Mouse (Mus musculus): ENCODE data around the gene Cd4. TPM values are rescaled to one million over a fixed set of nuclear protein-coding genes. Genes with fewer than 3 reads are reported as not detected.
A peak's percentile ranks its signal among the peaks of the same experiment; 100 is the strongest.

Gene Cd4
- polyA plus RNA-seq, 1 experiment, result 4.3 TPM

DNA sequence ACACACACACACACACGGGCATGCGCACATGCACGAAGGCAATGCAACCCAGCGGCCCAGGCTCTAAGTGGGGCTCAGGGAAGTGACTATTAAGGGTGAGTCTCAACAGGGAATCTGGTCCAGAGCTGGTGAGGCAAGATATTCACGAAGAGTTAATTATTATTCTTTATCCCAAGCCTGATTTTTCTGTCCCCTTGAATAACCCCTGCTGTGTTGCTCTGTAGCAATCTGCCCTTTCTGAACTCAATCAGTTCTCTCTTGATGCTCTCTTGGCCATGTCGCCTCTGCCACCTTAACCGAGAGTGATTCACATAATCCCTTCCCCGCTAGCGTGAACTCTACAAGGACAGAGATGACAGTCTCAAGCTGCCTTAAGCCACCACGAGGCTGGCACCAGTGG lies 4.7 kb downstream of the Cd4 start:
- Histone ChIP-seq H3K4me1 (ENCODE audit: control insufficient read depth, insufficient read depth, low read length) (no peaks in the 10 kb centered on the region), H3K27ac (ENCODE audit: insufficient read depth, low read depth, low read length) (no peak overlapping the region), H3K36me3 (ENCODE audit: control insufficient read depth, insufficient read depth, low read length) (no peaks in the 10 kb centered on the region), H3K4me3 (ENCODE audit: insufficient read depth, low read depth, low read length) (no peak overlapping the region), H3K27me3 (replicated peaks; ENCODE audit: control insufficient read depth, insufficient read depth, low read length) (no peaks in the 10 kb centered on the region)
- no peak for TF ChIP-seq CTCF (conservative IDR thresholded peaks at IDR 0.05; ENCODE audit: insufficient read depth, insufficient read length, low read depth, low read length)
- peak; percentile 30 for DNase-seq
- 70% methylated on average over 10 of the region's 10 CpGs for WGBS

DNA sequence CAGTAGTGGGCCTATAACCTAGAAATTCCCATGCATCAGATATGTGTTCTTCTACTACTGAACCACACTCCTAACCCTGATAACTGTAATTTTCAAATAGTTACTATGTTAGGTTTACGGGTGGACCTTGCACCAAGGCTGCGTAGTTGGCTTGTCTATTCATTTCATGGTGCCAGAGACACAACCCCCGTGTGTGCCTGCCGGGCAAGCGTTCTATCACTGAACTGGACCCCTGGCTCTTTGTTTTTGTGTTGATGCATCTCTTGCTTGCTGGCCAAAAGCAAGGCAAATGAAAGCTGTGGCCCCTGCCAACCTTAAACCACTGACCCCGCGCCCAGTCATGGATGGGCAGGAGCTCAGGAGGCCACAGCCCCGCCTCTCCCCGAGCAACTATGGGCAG lies 6.2 kb downstream of the Cd4 start:
- H3K4me1 ChIP-seq (ENCODE audit: control insufficient read depth, insufficient read depth, low read length), result no peaks in the 10 kb centered on the region
- H3K36me3 ChIP-seq (ENCODE audit: control insufficient read depth, insufficient read depth, low read length), result no peaks in the 10 kb centered on the region
- peak; percentile 47 for DNase-seq
- H3K4me3 ChIP-seq (ENCODE audit: insufficient read depth, low read depth, low read length), result no peak overlapping the region
- WGBS, result 77% methylated on average over 9 of the region's 9 CpGs
- TF ChIP-seq CTCF (conservative IDR thresholded peaks at IDR 0.05; ENCODE audit: insufficient read depth, insufficient read length, low read depth, low read length) (no peak), POLR2A (IDR thresholded peaks at IDR 0.05; ENCODE audit: low read depth, low read length) (no peak)
- no peaks in the 10 kb centered on the region for H3K27me3 ChIP-seq (replicated peaks; ENCODE audit: control insufficient read depth, insufficient read depth, low read length)
- no peak overlapping the region for H3K27ac ChIP-seq (ENCODE audit: insufficient read depth, low read depth, low read length)

DNA sequence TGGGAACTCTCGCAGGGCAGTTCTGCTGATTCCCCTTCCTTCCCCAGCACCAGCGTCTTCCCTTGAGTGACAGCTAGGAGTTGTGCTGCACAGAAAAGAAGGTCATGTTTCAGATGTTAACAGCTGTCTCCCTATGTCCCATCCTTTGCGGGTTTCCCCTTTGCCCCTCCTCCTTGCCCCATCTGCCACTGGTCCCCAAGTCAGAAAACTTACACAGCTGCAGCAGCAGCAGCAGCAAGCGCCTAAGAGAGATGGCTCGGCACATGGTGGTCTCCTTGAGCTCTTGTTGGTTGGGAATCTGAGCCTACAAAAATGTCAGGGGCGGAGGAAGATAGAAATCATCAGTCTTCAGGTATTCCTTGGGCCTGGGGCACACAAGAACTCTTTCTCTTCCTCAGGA lies 8.6 kb downstream of the Cd4 start:
- no peaks in the 10 kb centered on the region for H3K27me3 ChIP-seq (replicated peaks; ENCODE audit: control insufficient read depth, insufficient read depth, low read length)
- TF ChIP-seq POLR2A (IDR thresholded peaks at IDR 0.05; ENCODE audit: low read depth, low read length) (no peak), CTCF (conservative IDR thresholded peaks at IDR 0.05; ENCODE audit: insufficient read depth, insufficient read length, low read depth, low read length) (no peak)
- 51% methylated on average over 6 of the region's 6 CpGs for WGBS
- no peak overlapping the region for H3K27ac ChIP-seq (ENCODE audit: insufficient read depth, low read depth, low read length)
- H3K4me3 ChIP-seq (ENCODE audit: insufficient read depth, low read depth, low read length), result no peak overlapping the region
- H3K4me1 ChIP-seq (ENCODE audit: control insufficient read depth, insufficient read depth, low read length), result no peaks in the 10 kb centered on the region
- DNase-seq, result no peak
- H3K36me3 ChIP-seq (ENCODE audit: control insufficient read depth, insufficient read depth, low read length), result no peaks in the 10 kb centered on the region

DNA sequence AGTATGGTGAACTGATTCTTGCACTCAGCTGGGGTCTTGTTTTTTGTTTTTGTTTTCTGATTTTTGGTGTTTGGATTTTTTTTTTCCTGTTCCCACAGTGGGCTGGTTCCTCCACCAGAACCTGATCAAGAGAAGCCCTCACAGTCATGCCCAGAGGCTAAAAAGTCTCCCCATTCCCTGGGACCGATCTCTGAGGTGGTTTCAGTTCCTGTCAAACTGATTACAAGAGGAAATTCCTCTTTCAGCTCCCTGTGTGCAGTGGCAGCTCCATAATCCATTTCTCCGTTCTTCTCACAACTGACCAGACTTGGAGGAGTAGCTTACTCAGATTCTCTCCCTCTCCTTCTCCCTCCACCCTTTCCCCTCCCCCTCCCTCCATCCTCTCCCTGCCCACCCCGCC lies 13.7 kb downstream of the Cd4 start:
- Histone ChIP-seq H3K27ac (ENCODE audit: insufficient read depth, low read depth, low read length) (no peak overlapping the region), H3K4me3 (ENCODE audit: insufficient read depth, low read depth, low read length) (no peak overlapping the region), H3K4me1 (ENCODE audit: control insufficient read depth, insufficient read depth, low read length) (no peaks in the 10 kb centered on the region), H3K36me3 (ENCODE audit: control insufficient read depth, insufficient read depth, low read length) (no peaks in the 10 kb centered on the region), H3K27me3 (replicated peaks; ENCODE audit: control insufficient read depth, insufficient read depth, low read length) (no peaks in the 10 kb centered on the region)
- 41% methylated on average over 2 of the region's 3 CpGs for WGBS
- TF ChIP-seq CTCF (conservative IDR thresholded peaks at IDR 0.05; ENCODE audit: insufficient read depth, insufficient read length, low read depth, low read length) (no peak), POLR2A (IDR thresholded peaks at IDR 0.05; ENCODE audit: low read depth, low read length) (no peak)
- DNase-seq, result no peak

DNA sequence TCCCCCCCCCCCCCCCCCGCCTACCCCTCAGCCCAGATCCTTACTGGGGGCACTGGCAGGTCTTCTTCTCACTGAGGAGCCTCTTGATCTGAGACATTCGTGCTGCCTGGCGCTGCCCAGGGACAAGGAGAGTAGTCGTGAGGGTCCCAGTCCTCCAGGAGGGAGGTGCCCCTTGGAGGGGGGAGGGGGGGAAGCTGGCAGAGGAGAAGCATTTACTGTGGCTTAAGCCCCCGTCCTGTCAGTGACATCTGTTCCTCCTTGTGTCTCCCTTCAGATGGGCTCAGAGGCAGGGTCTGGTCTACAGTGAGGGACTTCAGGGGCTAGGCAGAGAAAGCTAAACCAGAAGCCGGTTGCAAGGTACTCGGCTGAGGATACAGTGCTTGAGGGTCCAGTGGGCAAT lies 21.5 kb downstream of the Cd4 start:
- no peaks in the 10 kb centered on the region for H3K4me1 ChIP-seq (ENCODE audit: control insufficient read depth, insufficient read depth, low read length)
- H3K27me3 ChIP-seq (replicated peaks; ENCODE audit: control insufficient read depth, insufficient read depth, low read length), result no peaks in the 10 kb centered on the region
- TF ChIP-seq POLR2A (IDR thresholded peaks at IDR 0.05; ENCODE audit: low read depth, low read length) (no peak), CTCF (conservative IDR thresholded peaks at IDR 0.05; ENCODE audit: insufficient read depth, insufficient read length, low read depth, low read length) (no peak)
- no peak overlapping the region for H3K27ac ChIP-seq (ENCODE audit: insufficient read depth, low read depth, low read length)
- H3K36me3 ChIP-seq (ENCODE audit: control insufficient read depth, insufficient read depth, low read length), result no peaks in the 10 kb centered on the region
- no peak for DNase-seq
- WGBS, result 75% methylated on average over 7 of the region's 7 CpGs
- H3K4me3 ChIP-seq (ENCODE audit: insufficient read depth, low read depth, low read length), result no peak overlapping the region

DNA sequence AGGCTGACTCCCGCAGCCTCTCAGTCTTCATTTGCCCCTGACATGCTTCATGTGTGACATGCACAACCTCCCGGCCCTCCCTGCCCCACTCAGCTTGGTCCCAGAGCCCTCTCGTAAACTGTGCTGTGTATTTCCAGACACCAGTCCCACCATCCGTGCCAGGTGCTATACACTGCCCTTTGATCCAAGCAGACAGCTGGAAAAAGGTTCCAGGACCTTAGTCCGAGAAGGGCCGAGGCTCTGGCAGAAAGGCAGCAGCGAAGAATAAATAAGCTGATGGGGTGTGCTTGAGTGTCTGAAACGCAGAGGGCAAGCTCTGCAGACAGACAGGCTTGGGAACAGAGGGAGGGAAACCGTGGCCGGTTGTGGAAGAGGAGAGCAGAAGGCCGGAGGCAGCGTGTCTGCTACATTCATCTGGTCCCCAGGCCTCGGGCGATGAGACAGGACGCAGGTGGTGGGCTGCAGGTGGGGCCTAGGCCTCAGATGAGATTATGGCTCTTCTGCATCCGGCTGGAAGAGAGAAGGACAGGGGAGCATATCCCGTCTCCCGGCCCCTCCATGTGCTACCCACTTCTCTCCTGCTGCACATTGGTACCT lies 22.2 kb downstream of the Cd4 start:
- no peak overlapping the region for H3K27ac ChIP-seq (ENCODE audit: insufficient read depth, low read depth, low read length)
- WGBS, result 68% methylated on average over 18 of the region's 18 CpGs
- DNase-seq, result peak; percentile 54

DNA sequence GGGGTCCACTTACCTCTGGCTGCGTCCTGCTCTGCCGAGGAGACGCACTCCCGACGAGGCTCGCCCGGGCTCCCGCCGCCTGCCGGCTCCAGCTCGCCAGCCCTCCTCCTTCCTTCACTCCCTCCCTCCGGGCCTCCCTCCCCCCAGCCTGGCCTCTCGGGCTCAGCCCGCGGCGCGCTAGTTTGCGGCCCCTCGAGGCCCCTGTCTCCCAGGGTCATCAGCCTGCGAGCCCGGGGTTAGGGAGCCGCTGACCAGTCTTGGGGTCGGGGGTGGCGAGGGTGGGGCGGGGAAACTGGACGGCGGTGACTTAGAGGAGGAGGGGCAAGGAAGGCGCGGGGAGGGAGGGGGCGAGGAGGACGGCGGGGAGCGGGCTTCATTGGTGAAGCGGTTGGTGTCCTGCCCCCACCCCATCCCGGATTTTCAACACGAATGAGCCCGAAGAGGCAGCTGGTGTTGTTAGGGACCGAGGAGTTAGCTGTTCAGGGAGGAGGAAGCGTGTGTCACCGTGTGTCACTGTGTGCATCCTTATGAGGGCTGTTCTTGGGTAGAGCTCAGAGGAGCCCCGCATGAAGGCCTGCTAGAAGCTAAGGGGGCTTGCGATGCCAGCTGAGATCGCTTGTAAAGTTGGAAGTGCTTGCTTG lies 24.2 kb downstream of the Cd4 start, which contains the start of gene Gpr162:
TSS of gene Gpr162 (minus strand) at position 326 of the 641 bp plus-strand sequence.
- Histone ChIP-seq H3K4me1 (ENCODE audit: control insufficient read depth, insufficient read depth, low read length) (no peaks in the 10 kb centered on the region), H3K27me3 (replicated peaks; ENCODE audit: control insufficient read depth, insufficient read depth, low read length) (no peaks in the 10 kb centered on the region), H3K27ac (ENCODE audit: insufficient read depth, low read depth, low read length) (no peak within 1 kb of the TSS), H3K4me3 (ENCODE audit: insufficient read depth, low read depth, low read length) (peak within 1 kb of the TSS; percentile 55), H3K36me3 (ENCODE audit: control insufficient read depth, insufficient read depth, low read length) (no peaks in the 10 kb centered on the region)
- peak; percentile 48 for DNase-seq
- WGBS, result 3% methylated on average over 43 of the region's 43 CpGs
- TF ChIP-seq POLR2A (IDR thresholded peaks at IDR 0.05; ENCODE audit: low read depth, low read length), result no peak
- TF ChIP-seq CTCF (conservative IDR thresholded peaks at IDR 0.05; ENCODE audit: insufficient read depth, insufficient read length, low read depth, low read length), result no peak

More for the DNA sequence above, 22.2 kb downstream of the Cd4 start:
- Histone ChIP-seq H3K27me3 (replicated peaks; ENCODE audit: control insufficient read depth, insufficient read depth, low read length) (no peaks in the 10 kb centered on the region), H3K36me3 (ENCODE audit: control insufficient read depth, insufficient read depth, low read length) (no peaks in the 10 kb centered on the region), H3K4me3 (ENCODE audit: insufficient read depth, low read depth, low read length) (no peak overlapping the region), H3K4me1 (ENCODE audit: control insufficient read depth, insufficient read depth, low read length) (no peaks in the 10 kb centered on the region)
- TF ChIP-seq CTCF (conservative IDR thresholded peaks at IDR 0.05; ENCODE audit: insufficient read depth, insufficient read length, low read depth, low read length) (no peak), POLR2A (IDR thresholded peaks at IDR 0.05; ENCODE audit: low read depth, low read length) (no peak)
